28 mouse cellular contexts compared by ENCODE assay signal in the genomic region with DNA sequence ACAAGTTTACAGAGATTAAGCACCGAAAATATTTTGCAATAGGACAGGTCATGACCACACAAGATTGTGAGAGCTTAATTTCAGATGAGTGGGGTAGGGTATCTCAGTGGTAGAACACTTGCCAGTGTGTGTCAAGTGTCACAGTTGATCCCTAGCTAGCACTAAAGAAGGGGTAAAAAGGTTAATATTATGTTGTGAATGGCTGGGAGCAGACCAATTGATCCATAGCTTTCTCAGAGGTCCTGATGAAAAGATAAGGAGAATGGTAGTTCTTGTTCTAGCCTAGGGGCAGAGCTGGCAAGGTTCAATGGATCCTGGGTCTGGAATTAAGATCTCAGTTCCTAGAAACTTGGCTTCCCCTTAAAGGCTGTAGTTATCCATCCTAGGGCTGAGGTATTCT.
"Had no signal": no experiment of that assay in that cellular context is flagged by ENCODE, and none has a peak within 500 bp of the region (broad histone marks: within the 10 kb centered on the region; RNA-seq: fewer than 3 reads in every experiment).

No protein-coding gene starts in this region.

- H3K4me3 ChIP-seq: heart, embryonic 10.5 days; heart, embryonic 12.5 days; heart, embryonic 13.5 days; heart, embryonic 15.5 days; hindbrain, embryonic 10.5 days; hindbrain, embryonic 12.5 days; hindbrain, embryonic 13.5 days; hindbrain, embryonic 15.5 days; intestine, embryonic 15.5 days; kidney, embryonic 15.5 days; layer of hippocampus, adult 2 months; left cerebral cortex, adult 2 months had no signal

- H3K27ac ChIP-seq: heart, embryonic 10.5 days; heart, embryonic 13.5 days; heart, embryonic 15.5 days; hindbrain, embryonic 10.5 days; hindbrain, embryonic 12.5 days; hindbrain, embryonic 13.5 days; hindbrain, embryonic 14.5 days; hindbrain, embryonic 15.5 days; hindbrain, postnatal 0 days; intestine, embryonic 15.5 days; kidney, embryonic 15.5 days; kidney, postnatal 0 days; layer of hippocampus, adult 2 months; left cerebral cortex, adult 2 months had no signal

- DNase-seq: heart, postnatal 10 days; heart, postnatal 14 days; heart, postnatal 36 days; heart, postnatal 4 days; kidney, adult 11 months; kidney, adult 18-20 months; kidney, adult 8-10 months; kidney, postnatal 10 days; kidney, postnatal 14 days; kidney, postnatal 25 days; kidney, postnatal 4 days; layer of hippocampus, adult 9-11 months; layer of hippocampus, postnatal 36 days had no signal

- H3K36me3 ChIP-seq: heart, embryonic 10.5 days; heart, embryonic 12.5 days; heart, embryonic 13.5 days; heart, embryonic 15.5 days; hindbrain, embryonic 10.5 days; hindbrain, embryonic 12.5 days; hindbrain, embryonic 13.5 days; hindbrain, embryonic 15.5 days; intestine, embryonic 15.5 days; kidney, embryonic 15.5 days had no signal

- H3K27me3 ChIP-seq: heart, embryonic 13.5 days; heart, embryonic 15.5 days; hindbrain, embryonic 12.5 days; hindbrain, embryonic 13.5 days; hindbrain, embryonic 15.5 days; intestine, embryonic 15.5 days; kidney, embryonic 15.5 days had no signal

- H3K4me1 ChIP-seq: heart, embryonic 10.5 days; heart, embryonic 12.5 days; heart, embryonic 13.5 days; heart, embryonic 15.5 days; hindbrain, embryonic 10.5 days; hindbrain, embryonic 12.5 days; hindbrain, embryonic 13.5 days; hindbrain, embryonic 15.5 days; intestine, embryonic 15.5 days; kidney, embryonic 15.5 days had no signal
